Mouse (Mus musculus): ENCODE data around the gene Fbxo10. TPM values are rescaled to one million over a fixed set of nuclear protein-coding genes. Genes with fewer than 3 reads are reported as not detected.
"Not testable (repeated sequence)": the region's sequence is repeated elsewhere in the genome, so short reads cannot be mapped to it uniquely, and the experiment has no call there.

The Fbxo10 gene
- polyA plus RNA-seq, 1 experiment from 2014 or later, result 13.8 TPM

- H3K9me3 ChIP-seq; H3K4me2 ChIP-seq (replicated peaks); H3K27me3 ChIP-seq; H3K9ac ChIP-seq (replicated peaks); ATAC-seq (ENCODE audit: low FRiP score, low read depth); H3K4me3 ChIP-seq; H3K27ac ChIP-seq (replicated peaks); H3K4me1 ChIP-seq: not testable (repeated sequence)
- peaks cover 60% of the 10 kb centered on the region for H3K36me3 ChIP-seq
- WGBS, result 94% methylated on average over 11 of the region's 11 CpGs
These were observed 92.1 kb downstream of the Fbxo10 start for GRCm38 (mm10) chr4:44992330-44992729.

- no peak for ATAC-seq (ENCODE audit: low FRiP score, low read depth)
- 0 out of 2 replicates have a peak, but pooled peaks cover 4% of the 10 kb centered on the region for H3K4me1 ChIP-seq
- no peak overlapping the region for H3K27ac ChIP-seq (replicated peaks)
- H3K9me3 ChIP-seq, result no peaks in the 10 kb centered on the region
- H3K4me3 ChIP-seq, result no peak overlapping the region
- H3K36me3 ChIP-seq, result peaks cover 61% of the 10 kb centered on the region
- WGBS, result 98% methylated on average over 5 of the region's 5 CpGs
- H3K9ac ChIP-seq (replicated peaks), result no peak overlapping the region
- no peak overlapping the region for H3K4me2 ChIP-seq (replicated peaks)
- no peaks in the 10 kb centered on the region for H3K27me3 ChIP-seq
These were observed 93.8 kb downstream of the Fbxo10 start for GRCm38 (mm10) chr4:44990560-44990959.

Other genes starting within 250 kb of the Fbxo10 start
- gene Grhpr, start 103.2 kb downstream of the Fbxo10 start, polyA plus RNA-seq (2016; fragmentation: Nextera tagmentation; extraction: Ambion mirVana), result 31.6 and 31.8 TPM in 2 replicates
- gene Zbtb5, start 72.2 kb downstream of the Fbxo10 start, polyA plus RNA-seq (2016; fragmentation: Nextera tagmentation; extraction: Ambion mirVana), result 49.7 TPM in 2 replicates
- gene Polr1e, start 66.0 kb downstream of the Fbxo10 start, polyA plus RNA-seq (2016; fragmentation: Nextera tagmentation; extraction: Ambion mirVana), result 40.7 and 46.3 TPM in 2 replicates
- gene Tomm5, start 23.5 kb upstream of the Fbxo10 start, polyA plus RNA-seq (2016; fragmentation: Nextera tagmentation; extraction: Ambion mirVana), result 148 TPM in 2 replicates
- 2.0 and 2.1 TPM in 2 replicates for gene Frmpd1, start 100.3 kb upstream of the Fbxo10 start, polyA plus RNA-seq (2016; fragmentation: Nextera tagmentation; extraction: Ambion mirVana)
- 17.0 and 24.4 TPM in 2 replicates for gene Trmt10b, start 212.5 kb upstream of the Fbxo10 start, polyA plus RNA-seq (2016; fragmentation: Nextera tagmentation; extraction: Ambion mirVana)

All from midbrain, embryonic 12.5 days (tissue).